Mouse (Mus musculus) ES-E14 (cell line): ENCODE results near the gene Kank2.

Experiments
- HCFC1 ChIP-seq: IDR thresholded peaks from 2 replicates; pipeline ENCODE4 v1.6.1; 2012; ENCODE audit warnings: low read length, inconsistent platforms, borderline replicate concordance; ENCODE audit not compliant: insufficient read depth
- ZNF384 ChIP-seq: IDR thresholded peaks from 2 replicates; pipeline ENCODE4 v1.6.1; 2012; ENCODE audit warnings: low read depth, low read length, inconsistent platforms

DNA sequence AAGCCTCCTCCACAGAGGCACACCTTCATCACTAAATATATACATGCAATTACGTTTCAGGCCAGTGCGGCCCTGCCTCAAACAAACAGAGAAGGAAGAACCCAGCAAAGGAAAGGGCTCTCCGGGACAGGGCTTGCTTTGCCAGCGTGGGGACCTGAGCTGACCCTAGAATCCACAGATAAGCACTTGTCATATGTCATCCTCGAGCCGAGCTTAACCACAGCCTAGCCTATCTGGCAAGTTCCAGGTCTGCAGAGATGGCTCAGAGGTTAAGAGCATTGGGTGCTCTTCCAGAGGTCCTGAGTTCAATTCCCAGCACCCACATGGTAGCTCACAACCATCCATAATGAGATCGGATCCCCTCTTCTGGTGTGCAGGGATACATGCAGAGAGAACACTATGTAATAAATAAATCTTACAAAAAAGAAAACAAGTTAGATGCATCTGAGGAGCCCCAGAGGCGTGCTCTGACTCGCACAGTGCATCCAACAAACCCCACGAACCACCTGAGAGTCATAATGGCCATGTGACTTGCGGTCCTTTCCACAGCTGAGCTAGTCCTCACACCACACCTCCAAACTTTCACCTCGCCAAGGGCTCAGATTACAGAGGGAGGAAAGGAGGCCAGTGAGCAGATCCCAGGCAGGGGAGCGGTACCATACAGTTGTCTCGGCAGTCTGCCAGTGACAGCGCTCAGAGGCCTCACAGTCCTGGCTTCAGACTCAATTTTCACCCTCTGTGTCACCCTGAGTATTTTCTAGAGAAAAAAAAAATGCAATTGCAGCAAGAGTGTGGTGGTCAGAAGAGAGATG lies 16.7 kb downstream of the Kank2 start:
- TF ChIP-seq HCFC1 (no peak), ZNF384 (no peak)
